Mouse (Mus musculus) forebrain, embryonic 14.5 days (tissue): ENCODE data around the gene Clk2. TPM values are rescaled to one million over a fixed set of nuclear protein-coding genes. Genes with fewer than 3 reads are reported as not detected.

Source experiments
- ATAC-seq: fragments of 200-750 bp; cut with Nextera tagmentation; 2 replicates; pipeline ENCODE4 v1.8.0; 2017; ENCODE audit warnings: mild to moderate bottlenecking, moderate library complexity
- DNase-seq: peaks from one replicate; pipeline ENCODE4 v3.0.0-alpha.2; 2015; ENCODE audit warnings: low spot score
- H3K27ac ChIP-seq: fragments of 300-500 bp; sonication (generic); 2 replicates; pipeline ENCODE4 v1.5.1; 2014; ENCODE audit warnings: low read depth, mild to moderate bottlenecking, control low read depth, low read length, moderate library complexity
- H3K27me3 ChIP-seq: fragments of 300-500 bp; sonication (generic); replicated peaks from 2 replicates; pipeline ENCODE4 v1.6.1; 2014; ENCODE audit warnings: low read length, control low read depth, mixed read lengths; ENCODE audit not compliant: control insufficient read depth, insufficient read depth
- H3K36me3 ChIP-seq: fragments of 300-500 bp; sonication (generic); 2 replicates; pipeline ENCODE4 v1.6.1; 2014; ENCODE audit warnings: low read length, control low read depth; ENCODE audit not compliant: control insufficient read depth, insufficient read depth
- H3K4me1 ChIP-seq: fragments of 300-500 bp; sonication (generic); 2 replicates; pipeline ENCODE4 v1.6.1; 2014; ENCODE audit warnings: antibody characterized with exemption, low read length, control low read depth; ENCODE audit not compliant: control insufficient read depth, insufficient read depth
- H3K4me2 ChIP-seq: fragments of 300-500 bp; sonication (generic); 2 replicates; pipeline ENCODE4 v1.6.1; 2014; ENCODE audit warnings: mild to moderate bottlenecking, control low read depth, low read length
- H3K4me3 ChIP-seq: fragments of 300-500 bp; sonication (generic); 2 replicates; pipeline ENCODE4 v1.5.1; 2014; ENCODE audit warnings: low read depth, low read length, control low read depth
- H3K9ac ChIP-seq: fragments of 300-500 bp; sonication (generic); 2 replicates; pipeline ENCODE4 v1.6.1; 2014; ENCODE audit warnings: mild to moderate bottlenecking, low read length, control low read depth, moderate library complexity
- H3K9me3 ChIP-seq: fragments of 300-500 bp; sonication (generic); replicated peaks from 2 replicates; pipeline ENCODE4 v1.6.1; 2016; ENCODE audit warnings: low read length, control low read depth, mixed read lengths; ENCODE audit not compliant: control insufficient read depth
- WGBS: fragments of 180-500 bp; shearing (Covaris S2); extraction: QIAGEN DNeasy Blood & Tissue Kit; methylation state at CpG from one replicate; pipeline ENCODE4 v1.1.7; 2014; 5-methylcytosine and 5-hydroxymethylcytosine counted together
- polyA plus RNA-seq: library from polyadenylated mRNA; unstranded; fragments of >200 nt; fragmentation: Nextera tagmentation; extraction: Ambion mirVana; gene quantifications from 2 replicates; pipeline ENCODE4 v1.2.1, GENCODE M21; 2014

The Clk2 gene
- polyA plus RNA-seq, 1 experiment from 2014 or later: 17.0 TPM

DNA sequence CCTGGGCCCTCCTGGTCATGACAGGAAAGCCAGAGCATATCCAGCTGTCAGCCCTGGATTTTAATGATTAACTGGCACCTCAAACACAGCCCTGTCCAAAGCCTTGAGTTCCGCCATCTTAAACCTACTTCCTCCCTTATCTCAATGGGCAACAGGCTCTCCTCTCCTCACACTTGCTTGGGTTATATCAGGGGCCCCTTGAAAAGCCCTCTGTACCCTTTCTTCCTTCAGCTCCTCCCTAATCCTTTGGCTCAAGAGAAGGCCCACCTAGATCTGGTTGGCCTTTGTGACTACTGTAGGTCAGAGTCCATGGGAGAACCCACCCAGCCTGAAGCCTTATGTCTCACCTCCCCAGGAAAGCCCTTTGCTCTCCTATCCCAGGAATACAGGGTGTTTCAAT lies 30.8 kb upstream of the Clk2 start:
- WGBS: 95% methylated on average over 1 of the region's 1 CpGs
- Histone ChIP-seq H3K4me1 (no peaks in the 10 kb centered on the region), H3K27me3 (no peaks in the 10 kb centered on the region), H3K4me2 (no peak overlapping the region), H3K4me3 (no peak overlapping the region), H3K9ac (no peak overlapping the region), H3K36me3 (no peaks in the 10 kb centered on the region), H3K27ac (no peak overlapping the region), H3K9me3 (no peaks in the 10 kb centered on the region)
- DNase-seq (no peak), ATAC-seq (no peak)

DNA sequence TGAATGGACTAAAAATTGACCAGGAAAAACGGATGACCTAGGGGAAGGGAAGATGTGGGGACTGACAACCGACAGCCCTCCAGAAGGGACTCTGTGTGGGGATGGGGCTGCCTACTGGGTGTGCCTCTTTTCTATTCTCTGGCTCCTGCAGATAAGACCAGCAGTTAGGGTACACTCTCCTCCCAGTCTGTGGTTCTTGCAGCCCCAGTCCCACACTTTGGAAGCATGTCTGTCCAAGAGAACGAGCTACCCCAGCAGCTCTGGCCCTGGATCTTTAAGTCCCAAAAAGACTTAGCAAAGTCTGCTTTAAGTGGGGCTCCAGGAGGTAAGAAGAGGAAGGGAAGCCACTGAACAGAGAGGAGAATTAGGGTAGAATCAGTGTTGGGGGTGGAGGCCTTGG lies 28.6 kb upstream of the Clk2 start, which contains the start of gene Pklr:
TSS of gene Pklr (plus strand) at position 185 of the 400 bp plus-strand sequence.
- 72% methylated on average over 3 of the region's 3 CpGs for WGBS
- Histone ChIP-seq H3K4me3 (no peak within 1 kb of the TSS), H3K27me3 (no peaks in the 10 kb centered on the region), H3K27ac (no peak within 1 kb of the TSS), H3K4me2 (no peak within 1 kb of the TSS), H3K9ac (no peak within 1 kb of the TSS), H3K36me3 (no peaks in the 10 kb centered on the region), H3K9me3 (no peaks in the 10 kb centered on the region), H3K4me1 (no peaks in the 10 kb centered on the region)
- ATAC-seq (no peak), DNase-seq (no peak)

DNA sequence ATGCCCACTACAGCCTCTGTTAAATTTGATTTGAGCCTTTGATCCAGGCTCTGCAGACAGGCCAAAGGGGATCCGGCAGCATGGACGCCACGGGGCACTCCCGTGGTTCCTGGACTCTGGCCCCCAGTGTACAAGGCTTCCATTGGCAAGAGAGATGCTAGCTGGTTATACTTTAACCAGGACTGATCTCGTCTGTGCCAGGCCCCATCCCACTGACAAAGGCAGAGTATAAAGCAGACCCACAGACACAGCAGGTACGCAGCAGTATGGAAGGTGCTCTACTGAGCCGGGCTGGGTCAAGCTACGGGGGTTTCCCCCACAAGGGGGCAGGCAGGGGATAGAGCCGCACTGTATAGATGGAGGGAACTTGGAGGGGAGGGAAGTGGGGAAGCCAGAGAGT lies 28.2 kb upstream of the Clk2 start:
- Histone ChIP-seq H3K9ac (no peak overlapping the region), H3K4me2 (no peak overlapping the region), H3K4me1 (no peaks in the 10 kb centered on the region), H3K36me3 (no peaks in the 10 kb centered on the region), H3K4me3 (no peak overlapping the region), H3K27ac (no peak overlapping the region), H3K27me3 (no peaks in the 10 kb centered on the region), H3K9me3 (no peaks in the 10 kb centered on the region)
- WGBS: 44% methylated on average over 9 of the region's 9 CpGs
- ATAC-seq (no peak), DNase-seq (no peak)

DNA sequence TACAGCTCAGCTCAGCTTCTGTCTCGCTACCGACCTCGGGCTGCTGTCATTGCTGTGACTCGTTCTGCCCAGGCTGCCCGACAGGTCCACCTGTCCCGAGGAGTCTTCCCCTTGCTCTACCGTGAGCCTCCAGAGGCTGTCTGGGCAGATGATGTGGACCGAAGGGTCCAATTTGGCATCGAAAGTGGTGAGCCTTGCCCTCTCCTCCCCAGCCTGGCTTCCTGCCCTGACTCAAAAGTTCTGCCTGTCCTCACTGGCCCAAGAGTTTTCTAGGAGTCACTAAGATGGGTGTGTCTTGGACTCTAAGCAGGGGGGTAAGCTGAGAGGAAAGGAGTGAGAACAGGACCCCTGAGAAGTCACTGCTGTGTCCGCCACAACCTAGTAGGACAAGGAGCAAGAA lies 19.8 kb upstream of the Clk2 start:
- Histone ChIP-seq H3K27me3 (no peaks in the 10 kb centered on the region), H3K4me1 (no peaks in the 10 kb centered on the region), H3K9ac (no peak overlapping the region), H3K4me2 (no peak overlapping the region), H3K27ac (no peak overlapping the region), H3K36me3 (no peaks in the 10 kb centered on the region), H3K9me3 (no peaks in the 10 kb centered on the region), H3K4me3 (no peak overlapping the region)
- whole genome bisulfite sequencing: 89% methylated on average over 10 of the region's 10 CpGs
- ATAC-seq (no peak), DNase-seq (no peak)

DNA sequence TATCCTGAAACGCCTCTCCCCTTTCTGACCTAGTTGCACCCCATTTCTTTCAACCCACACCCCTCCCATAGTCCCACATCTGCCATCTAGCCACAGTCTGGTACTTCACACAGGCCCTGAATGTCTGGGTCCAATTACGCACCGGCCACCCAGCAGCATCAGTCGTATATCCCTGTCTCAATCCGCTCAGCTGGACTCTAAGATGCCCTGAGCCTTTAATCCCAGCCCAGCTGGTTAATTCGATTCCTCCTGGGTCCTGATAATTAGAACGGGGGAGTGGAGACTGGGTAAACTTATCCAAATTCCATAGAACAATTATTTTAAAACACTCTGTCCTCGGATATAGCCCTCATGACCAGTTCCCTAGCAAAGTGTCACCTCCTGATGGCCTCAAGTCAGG lies 19.0 kb upstream of the Clk2 start:
- DNase-seq: no peak
- Histone ChIP-seq H3K9ac (no peak overlapping the region), H3K4me3 (no peak overlapping the region), H3K27me3 (no peaks in the 10 kb centered on the region), H3K4me1 (no peaks in the 10 kb centered on the region), H3K4me2 (no peak overlapping the region), H3K36me3 (no peaks in the 10 kb centered on the region), H3K9me3 (no peaks in the 10 kb centered on the region), H3K27ac (no peak overlapping the region)
- ATAC-seq: no peak
- WGBS: 17% methylated on average over 8 of the region's 8 CpGs

DNA sequence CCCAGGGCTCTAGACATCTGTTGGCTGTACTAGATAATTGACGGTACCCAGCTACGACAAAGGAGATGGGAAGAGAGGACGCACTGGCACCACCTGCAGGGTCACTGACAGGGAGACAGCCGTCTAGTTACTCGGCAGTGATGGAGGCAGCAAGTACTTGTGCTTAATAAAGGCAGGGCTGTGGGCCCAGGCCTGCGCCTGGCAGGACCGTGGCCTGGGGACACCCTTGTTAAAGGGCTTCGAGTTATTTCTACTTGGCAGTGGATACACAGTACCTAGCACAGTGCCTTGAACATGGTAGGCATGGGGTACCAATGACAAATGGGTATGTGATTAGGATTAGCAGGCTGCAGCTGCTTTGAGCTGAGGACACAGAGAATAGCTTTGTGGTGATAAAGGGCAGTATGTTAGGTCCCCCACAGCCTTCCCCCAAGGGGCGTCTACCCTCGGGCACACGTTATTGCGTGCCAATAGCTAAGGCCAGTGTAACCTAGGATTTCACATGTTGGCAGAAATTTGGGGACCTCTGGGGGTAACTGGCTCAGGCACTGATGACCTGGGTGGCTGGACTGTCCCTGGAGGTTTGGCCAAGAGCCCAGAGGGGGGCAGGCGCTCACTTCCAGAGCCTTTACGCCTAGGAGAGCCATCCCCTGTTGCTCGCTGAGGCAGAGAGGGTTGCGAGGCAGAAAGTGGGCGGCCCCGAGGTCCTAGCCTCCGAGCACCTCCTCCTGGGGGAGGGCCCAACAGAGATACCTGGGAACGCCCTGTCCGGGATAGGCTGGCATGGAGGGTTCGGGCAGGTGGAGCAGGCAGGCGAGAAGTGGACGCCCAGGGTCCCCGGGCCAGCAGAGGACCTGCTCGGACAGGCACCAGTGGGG lies 17.3 kb upstream of the Clk2 start:
- H3K9me3 ChIP-seq: no peaks in the 10 kb centered on the region
- no peak overlapping the region for H3K9ac ChIP-seq
- DNase-seq (no peak), ATAC-seq (no peak; the same call in 1 of the 2 replicates)
- 0 out of 2 replicates have a peak, but pooled peaks cover 3% of the 10 kb centered on the region for H3K36me3 ChIP-seq
- no peaks in the 10 kb centered on the region for H3K4me1 ChIP-seq
- WGBS: 25% methylated on average over 26 of the region's 26 CpGs
- no peak overlapping the region for H3K4me2 ChIP-seq
- H3K27me3 ChIP-seq: no peaks in the 10 kb centered on the region
- no peak overlapping the region for H3K4me3 ChIP-seq
- no peak overlapping the region for H3K27ac ChIP-seq

DNA sequence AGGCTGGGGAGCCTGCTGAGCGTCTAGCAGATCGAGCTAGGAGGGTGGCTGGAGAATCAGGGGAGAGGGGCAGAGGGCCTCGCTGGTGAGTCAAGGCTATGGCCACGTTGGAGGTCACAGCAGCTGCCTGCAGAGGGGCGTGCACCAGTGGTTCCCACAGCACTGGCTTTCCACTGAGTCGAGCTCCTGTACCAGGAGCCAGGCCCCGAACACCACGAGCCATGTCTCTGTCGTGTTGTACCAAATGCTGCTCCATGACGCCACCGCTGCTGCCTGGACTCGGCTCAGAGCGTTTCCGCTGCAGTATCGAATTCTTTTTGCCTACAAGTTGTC lies 16.6 kb upstream of the Clk2 start:
- no peak overlapping the region for H3K9ac ChIP-seq
- H3K27me3 ChIP-seq: no peaks in the 10 kb centered on the region

DNA sequence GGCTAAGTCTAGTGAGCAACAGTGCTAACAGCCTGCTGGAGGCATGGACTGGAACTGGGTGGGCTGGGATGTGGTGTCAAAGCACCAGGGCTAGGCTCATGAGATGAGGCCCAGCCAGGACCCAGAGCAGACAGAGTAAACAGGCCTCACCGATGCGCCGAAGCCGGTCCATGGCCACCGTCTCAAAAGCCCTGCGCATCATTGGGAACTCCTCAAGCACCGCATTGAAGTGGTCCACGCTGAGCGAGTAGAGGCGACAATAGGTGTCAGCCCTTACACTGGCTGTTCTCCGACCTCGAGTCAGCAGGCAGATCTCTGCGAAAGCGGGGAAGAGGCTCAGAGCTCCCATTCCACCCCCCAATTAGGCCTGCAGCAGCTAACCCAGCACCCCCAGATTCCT lies 16.0 kb upstream of the Clk2 start:
- H3K27me3 ChIP-seq: no peaks in the 10 kb centered on the region
- H3K9me3 ChIP-seq: no peaks in the 10 kb centered on the region
- peaks cover 6% of the 10 kb centered on the region; the same call in 1 of the 2 replicates for H3K36me3 ChIP-seq
- no peak overlapping the region for H3K9ac ChIP-seq
- 76% methylated on average over 14 of the region's 14 CpGs for WGBS
- no peaks in the 10 kb centered on the region for H3K4me1 ChIP-seq
- DNase-seq (no peak), ATAC-seq (no peak)
- no peak overlapping the region for H3K4me2 ChIP-seq
- no peak overlapping the region for H3K4me3 ChIP-seq
- no peak overlapping the region for H3K27ac ChIP-seq

More for the DNA sequence above, 16.6 kb upstream of the Clk2 start:
- ATAC-seq (no peak), DNase-seq (no peak)
- Histone ChIP-seq H3K4me1 (no peaks in the 10 kb centered on the region), H3K4me3 (no peak overlapping the region), H3K9me3 (no peaks in the 10 kb centered on the region), H3K36me3 (peaks cover 6% of the 10 kb centered on the region; the same call in 1 of the 2 replicates), H3K4me2 (no peak overlapping the region), H3K27ac (no peak overlapping the region)
- 17% methylated on average over 15 of the region's 15 CpGs for WGBS

DNA sequence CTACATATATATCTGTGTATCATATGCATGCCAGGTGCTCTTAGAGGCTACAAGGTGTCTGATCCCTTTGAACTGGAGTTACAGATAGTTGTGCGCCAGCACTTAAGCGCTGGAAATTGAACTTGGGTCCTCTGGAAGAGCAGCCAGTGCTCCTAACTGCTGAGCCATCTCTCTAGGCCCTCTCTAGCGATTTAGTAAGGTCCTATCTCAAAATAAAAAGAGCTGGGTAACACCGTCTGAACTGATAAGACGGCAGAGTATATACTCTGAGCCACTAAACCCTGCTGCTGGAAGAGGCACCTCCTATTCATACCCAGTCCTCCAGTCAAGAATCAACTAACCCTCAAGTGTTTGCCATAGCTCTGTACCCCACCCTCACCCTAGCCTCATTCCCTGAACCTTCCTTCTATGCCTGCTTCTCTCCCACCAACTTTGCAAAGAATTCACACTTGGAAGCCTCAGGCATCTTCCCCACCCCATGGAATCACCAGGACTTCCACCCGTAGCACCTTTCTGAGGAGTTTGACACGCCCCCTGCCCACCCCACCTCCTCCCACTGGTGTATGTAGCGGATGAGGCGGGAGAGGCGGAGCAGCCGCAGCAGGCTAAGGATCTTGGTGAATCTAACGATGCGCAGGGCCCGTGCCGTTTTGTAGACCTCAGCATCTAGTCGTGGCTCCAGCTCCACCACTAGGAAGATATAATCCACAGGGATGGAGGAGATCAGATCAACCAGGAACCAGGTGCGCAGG lies 12.3 kb upstream of the Clk2 start:
- DNase-seq: no peak
- H3K4me3 ChIP-seq: no peak overlapping the region

More for the DNA sequence above, 12.3 kb upstream of the Clk2 start:
- no peak overlapping the region for H3K27ac ChIP-seq
- peaks cover 6% of the 10 kb centered on the region; the same call in 1 of the 2 replicates for H3K36me3 ChIP-seq
- no peaks in the 10 kb centered on the region for H3K4me1 ChIP-seq
- ATAC-seq: no peak
- H3K9ac ChIP-seq: no peak overlapping the region
- H3K4me2 ChIP-seq: no peak overlapping the region
- 60% methylated on average over 17 of the region's 17 CpGs for WGBS
- no peaks in the 10 kb centered on the region for H3K9me3 ChIP-seq
- no peaks in the 10 kb centered on the region for H3K27me3 ChIP-seq
